Mouse (Mus musculus): ENCODE measurements around the gene Sacs.

GRCm38 (mm10) chr14:61124755-61125154 is 13.5 kb upstream of the Sacs start:
- TF ChIP-seq POLR2A (IDR thresholded peaks at IDR 0.05; ENCODE audit: borderline replicate concordance, control insufficient read depth, low read depth, low read length), result no peak
- no peak for TF ChIP-seq CTCF (IDR thresholded peaks at IDR 0.05; ENCODE audit: control insufficient read depth, insufficient read depth, low read length)

Measured in bone marrow, adult 2 months (tissue).